Mouse (Mus musculus): ENCODE data around the gene Dnajb8.

Gene Dnajb8

GRCm38 (mm10) chr6:88199001-88199717, 22.9 kb upstream of the Dnajb8 start:
- no peak for DNase-seq (ENCODE audit: low spot score in 2 of 2)

- DNase-seq (ENCODE audit: low spot score in 2 of 2), result no peak
Observed at GRCm38 (mm10) chr6:88199718-88200692, 22.1 kb upstream of the Dnajb8 start.

- DNase-seq (ENCODE audit: low spot score in 2 of 2), result no peak
Observed at GRCm38 (mm10) chr6:88200693-88201609, 21.1 kb upstream of the Dnajb8 start.

GRCm38 (mm10) chr6:88201926-88202700, 20.0 kb upstream of the Dnajb8 start:
- no peak for DNase-seq (ENCODE audit: low spot score in 2 of 2)

- DNase-seq (ENCODE audit: low spot score in 2 of 2), result no peak
Observed at GRCm38 (mm10) chr6:88202921-88203690, 19.0 kb upstream of the Dnajb8 start.

GRCm38 (mm10) chr6:88203791-88204405, 18.2 kb upstream of the Dnajb8 start:
- no peak for DNase-seq (ENCODE audit: low spot score in 2 of 2)

GRCm38 (mm10) chr6:88204531-88205385, 17.3 kb upstream of the Dnajb8 start:
- DNase-seq (ENCODE audit: low spot score in 2 of 2), result no peak

GRCm38 (mm10) chr6:88205386-88205700, 16.7 kb upstream of the Dnajb8 start:
- no peak for DNase-seq (ENCODE audit: low spot score in 2 of 2)

- no peak for DNase-seq (ENCODE audit: low spot score in 2 of 2)
Observed at GRCm38 (mm10) chr6:88205937-88206336, 16.1 kb upstream of the Dnajb8 start.

GRCm38 (mm10) chr6:88206566-88206965, 15.5 kb upstream of the Dnajb8 start:
- no peak for DNase-seq (ENCODE audit: low spot score in 2 of 2)

GRCm38 (mm10) chr6:88207403-88208033, 14.6 kb upstream of the Dnajb8 start:
- DNase-seq (ENCODE audit: low spot score in 2 of 2), result no peak

- DNase-seq (ENCODE audit: low spot score in 2 of 2), result no peak
Observed at GRCm38 (mm10) chr6:88208321-88208720, 13.7 kb upstream of the Dnajb8 start.

- no peak for DNase-seq (ENCODE audit: low spot score in 2 of 2)
Observed at GRCm38 (mm10) chr6:88209453-88209852, 12.6 kb upstream of the Dnajb8 start.

GRCm38 (mm10) chr6:88210182-88210581, 11.9 kb upstream of the Dnajb8 start:
- DNase-seq (ENCODE audit: low spot score in 2 of 2), result no peak

- no peak for DNase-seq (ENCODE audit: low spot score in 2 of 2)
Observed at GRCm38 (mm10) chr6:88215797-88216196, 6.3 kb upstream of the Dnajb8 start.

- DNase-seq (ENCODE audit: low spot score in 2 of 2), result no peak
Observed at GRCm38 (mm10) chr6:88216199-88216598, 5.9 kb upstream of the Dnajb8 start.

GRCm38 (mm10) chr6:88219094-88219493, 3.0 kb upstream of the Dnajb8 start:
- DNase-seq (ENCODE audit: low spot score in 2 of 2), result no peak

- no peak for DNase-seq (ENCODE audit: low spot score in 2 of 2)
Observed at GRCm38 (mm10) chr6:88226570-88226994, 4.5 kb downstream of the Dnajb8 start.

All from frontal cortex, postnatal 36 days (tissue).